Mouse (Mus musculus): ENCODE measurements around the gene Etv3. TPM values are rescaled to one million over a fixed set of nuclear protein-coding genes. Genes with fewer than 3 reads are reported as not detected.
"Not testable (repeated sequence)": the region's sequence is repeated elsewhere in the genome, so short reads cannot be mapped to it uniquely, and the experiment has no call there.

The Etv3 gene
- polyA plus RNA-seq (2012; fragmentation: generic; extraction: Trizol), result 3.7 TPM
- long read RNA-seq, experiment 1, partial matches to known transcripts, result 0 of 1 reads
- long read RNA-seq, experiment 1, other reads (novel, unspliced or antisense), result 1 of 1 reads
- long read RNA-seq, experiment 2, full-length matches to known transcripts, result 6 of 11 reads
- long read RNA-seq, experiment 2, partial matches to known transcripts, result 4 of 11 reads
- long read RNA-seq, experiment 2, other reads (novel, unspliced or antisense), result 1 of 11 reads

DNA sequence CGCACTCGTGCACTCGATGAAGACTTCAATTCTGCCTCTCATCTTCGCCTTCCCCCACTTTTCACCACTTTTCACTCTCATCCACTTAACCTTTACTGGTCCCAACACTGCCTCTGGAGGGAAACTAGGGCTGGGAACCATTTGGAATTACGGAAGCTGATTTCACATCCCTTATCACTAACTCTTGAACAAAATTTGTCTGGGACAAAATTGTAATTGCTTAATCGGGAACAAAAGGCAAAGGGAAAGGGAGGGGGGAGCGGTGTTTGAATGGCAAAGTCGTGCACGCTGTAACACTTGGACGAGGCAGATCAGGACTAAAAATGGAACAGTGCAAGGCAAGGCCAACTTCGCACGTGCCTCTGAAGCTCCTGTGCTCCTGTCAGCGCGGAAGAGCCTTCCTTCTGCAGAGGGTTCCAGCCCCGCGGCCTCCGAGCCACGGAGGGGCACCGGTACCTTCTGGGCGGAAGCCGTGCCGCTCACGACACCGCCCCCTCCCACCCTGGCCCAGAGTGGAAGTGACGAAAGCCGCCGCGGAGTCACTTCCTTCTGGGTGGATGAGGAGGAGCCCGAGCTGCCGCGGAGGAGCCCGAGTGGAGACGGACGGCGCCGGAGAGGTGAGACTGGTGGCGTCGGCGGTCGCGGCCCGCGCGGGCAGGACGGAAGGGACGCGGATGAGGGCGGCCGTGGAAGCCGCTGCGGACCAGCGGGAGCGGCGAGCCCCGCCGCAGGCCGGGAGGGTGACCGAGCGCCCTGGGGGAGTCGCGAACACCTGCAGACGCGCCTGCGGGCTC, at the start of gene Etv3:
Gene Etv3, plus strand, starts transcription at position 365 of the 794 bp plus-strand sequence.
- peak within 1 kb of the TSS; percentile 88 for H3ac ChIP-seq (ENCODE audit: control insufficient read depth, insufficient read length, low read depth)
- H3K36me3 ChIP-seq (ENCODE audit: control insufficient read depth, insufficient read depth), result peaks cover 16% of the 10 kb centered on the region
- H3K27me3 ChIP-seq (ENCODE audit: control insufficient read depth, insufficient read depth, insufficient read length), result peaks cover 4% of the 10 kb centered on the region
- peaks cover 19% of the 10 kb centered on the region for H3K79me2 ChIP-seq (ENCODE audit: control insufficient read depth, insufficient read depth)
- H3K79me3 ChIP-seq (ENCODE audit: low read depth), result peaks cover 14% of the 10 kb centered on the region
- no peak for TF ChIP-seq MAX (IDR thresholded peaks at IDR 0.05)
- TF ChIP-seq MYOD1 (IDR thresholded peaks at IDR 0.05; ENCODE audit: control insufficient read depth, insufficient read length, low read depth), result no peak
- no peak for TF ChIP-seq MYOG (IDR thresholded peaks at IDR 0.05; ENCODE audit: control insufficient read depth, extremely low read depth, insufficient read length)
- no peak for TF ChIP-seq FOSL1 (IDR thresholded peaks at IDR 0.05; ENCODE audit: insufficient read depth, low read length, poor library complexity, severe bottlenecking)
- TF ChIP-seq CTCF (IDR thresholded peaks at IDR 0.05; ENCODE audit: control insufficient read depth, insufficient read depth, insufficient read length), result no peak
- TF ChIP-seq CEBPB (IDR thresholded peaks at IDR 0.05; ENCODE audit: low read depth), result no peak
- TF ChIP-seq USF1 (IDR thresholded peaks at IDR 0.05; ENCODE audit: low read depth), result no peak
- peak within 1 kb of the TSS; percentile 89 for H3K4me3 ChIP-seq (ENCODE audit: insufficient read depth, poor library complexity, severe bottlenecking)

- not testable (repeated sequence) for H3K4me3 ChIP-seq (ENCODE audit: insufficient read depth, poor library complexity, severe bottlenecking); H3K79me3 ChIP-seq (ENCODE audit: low read depth); H3K36me3 ChIP-seq (ENCODE audit: control insufficient read depth, insufficient read depth); H3K27me3 ChIP-seq (ENCODE audit: control insufficient read depth, insufficient read depth, insufficient read length); H3ac ChIP-seq (ENCODE audit: control insufficient read depth, insufficient read length, low read depth); H3K79me2 ChIP-seq (ENCODE audit: control insufficient read depth, insufficient read depth)
Observed at GRCm38 (mm10) chr3:87477948-87478347, 47.3 kb upstream of the Etv3 start.

DNA sequence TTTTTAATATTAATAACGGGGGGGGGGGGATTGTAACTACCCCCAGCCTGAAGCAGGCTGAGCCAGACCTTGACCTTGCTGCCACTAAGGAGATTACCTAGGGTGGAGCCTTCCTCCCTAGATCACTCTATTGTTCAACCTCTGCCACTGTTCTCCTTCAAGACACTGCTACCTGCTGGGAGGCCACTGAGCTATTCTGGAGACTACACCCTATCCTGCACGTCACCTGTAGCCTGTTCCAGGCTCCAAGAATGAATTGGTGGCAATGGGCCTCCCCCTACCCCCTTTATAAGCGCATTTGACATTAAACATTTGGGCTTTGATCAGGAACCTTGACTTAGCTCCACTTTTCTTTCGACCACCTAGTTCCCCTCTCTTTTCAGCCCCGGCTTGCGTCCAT, 46.6 kb upstream of the Etv3 start:
- H3ac ChIP-seq (ENCODE audit: control insufficient read depth, insufficient read length, low read depth); H3K79me2 ChIP-seq (ENCODE audit: control insufficient read depth, insufficient read depth); H3K36me3 ChIP-seq (ENCODE audit: control insufficient read depth, insufficient read depth); H3K4me3 ChIP-seq (ENCODE audit: insufficient read depth, poor library complexity, severe bottlenecking); H3K79me3 ChIP-seq (ENCODE audit: low read depth); H3K27me3 ChIP-seq (ENCODE audit: control insufficient read depth, insufficient read depth, insufficient read length): not testable (repeated sequence)

DNA sequence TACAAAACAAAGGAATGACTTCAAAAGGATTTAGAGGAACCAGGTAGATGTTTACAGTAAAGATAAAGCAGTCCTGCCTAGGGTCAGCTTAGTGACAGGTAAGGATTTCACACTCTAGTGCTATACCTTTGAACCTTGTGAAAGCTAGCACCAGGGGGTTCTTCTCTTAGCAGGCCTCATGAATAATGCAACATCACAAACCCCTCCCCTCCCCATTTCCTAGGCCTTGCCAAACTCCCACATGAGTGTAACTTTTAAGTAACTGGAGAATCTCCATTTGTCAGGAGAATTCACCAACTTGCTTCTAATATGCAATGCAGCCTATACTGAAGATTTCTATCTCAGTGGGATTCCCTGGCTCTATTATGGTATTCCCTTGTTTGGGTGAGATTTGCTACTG, 46.0 kb upstream of the Etv3 start:
- H3ac ChIP-seq (ENCODE audit: control insufficient read depth, insufficient read length, low read depth); H3K79me3 ChIP-seq (ENCODE audit: low read depth); H3K79me2 ChIP-seq (ENCODE audit: control insufficient read depth, insufficient read depth); H3K4me3 ChIP-seq (ENCODE audit: insufficient read depth, poor library complexity, severe bottlenecking); H3K36me3 ChIP-seq (ENCODE audit: control insufficient read depth, insufficient read depth); H3K27me3 ChIP-seq (ENCODE audit: control insufficient read depth, insufficient read depth, insufficient read length): not testable (repeated sequence)

DNA sequence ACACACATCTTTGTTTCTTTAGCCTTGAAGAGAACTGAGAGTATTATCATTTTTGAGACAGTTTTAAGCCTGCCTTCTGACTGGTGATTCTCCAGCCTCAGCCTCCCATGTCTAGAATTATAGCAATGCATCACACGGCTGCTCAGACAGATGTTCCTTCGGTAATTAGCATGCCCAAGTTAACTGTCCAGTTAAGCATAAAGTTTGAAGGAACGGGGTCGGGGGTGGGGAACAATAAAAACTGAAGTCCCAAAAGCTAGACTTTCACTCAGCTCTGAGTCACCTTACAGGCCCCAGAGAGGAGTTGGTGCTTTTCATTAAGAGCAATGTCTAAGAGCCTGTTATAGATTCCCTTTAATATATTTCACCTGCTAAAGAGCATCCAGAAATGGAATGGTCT, 37.8 kb upstream of the Etv3 start:
- no peak overlapping the region for H3ac ChIP-seq (ENCODE audit: control insufficient read depth, insufficient read length, low read depth)
- H3K36me3 ChIP-seq (ENCODE audit: control insufficient read depth, insufficient read depth), result no peaks in the 10 kb centered on the region
- H3K79me3 ChIP-seq (ENCODE audit: low read depth), result no peaks in the 10 kb centered on the region
- H3K79me2 ChIP-seq (ENCODE audit: control insufficient read depth, insufficient read depth), result no peaks in the 10 kb centered on the region
- no peak overlapping the region for H3K4me3 ChIP-seq (ENCODE audit: insufficient read depth, poor library complexity, severe bottlenecking)
- H3K27me3 ChIP-seq (ENCODE audit: control insufficient read depth, insufficient read depth, insufficient read length), result no peaks in the 10 kb centered on the region
- no peak for TF ChIP-seq CTCF (IDR thresholded peaks at IDR 0.05; ENCODE audit: control insufficient read depth, insufficient read depth, insufficient read length)
- no peak for TF ChIP-seq CEBPB (IDR thresholded peaks at IDR 0.05; ENCODE audit: low read depth)
- no peak for TF ChIP-seq FOSL1 (IDR thresholded peaks at IDR 0.05; ENCODE audit: insufficient read depth, low read length, poor library complexity, severe bottlenecking)
- TF ChIP-seq USF1 (IDR thresholded peaks at IDR 0.05; ENCODE audit: low read depth), result no peak
- TF ChIP-seq MAX (IDR thresholded peaks at IDR 0.05), result no peak
- TF ChIP-seq MYOG (IDR thresholded peaks at IDR 0.05; ENCODE audit: control insufficient read depth, extremely low read depth, insufficient read length), result no peak
- no peak for TF ChIP-seq MYOD1 (IDR thresholded peaks at IDR 0.05; ENCODE audit: control insufficient read depth, insufficient read length, low read depth)

- Histone ChIP-seq H3K36me3 (ENCODE audit: control insufficient read depth, insufficient read depth) (no peaks in the 10 kb centered on the region), H3ac (ENCODE audit: control insufficient read depth, insufficient read length, low read depth) (no peak overlapping the region), H3K79me2 (ENCODE audit: control insufficient read depth, insufficient read depth) (no peaks in the 10 kb centered on the region), H3K79me3 (ENCODE audit: low read depth) (no peaks in the 10 kb centered on the region), H3K27me3 (ENCODE audit: control insufficient read depth, insufficient read depth, insufficient read length) (no peaks in the 10 kb centered on the region), H3K4me3 (ENCODE audit: insufficient read depth, poor library complexity, severe bottlenecking) (no peak overlapping the region)
- no peak for TF ChIP-seq MYOG (IDR thresholded peaks at IDR 0.05; ENCODE audit: control insufficient read depth, extremely low read depth, insufficient read length)
- no peak for TF ChIP-seq CTCF (IDR thresholded peaks at IDR 0.05; ENCODE audit: control insufficient read depth, insufficient read depth, insufficient read length)
- TF ChIP-seq MAX (IDR thresholded peaks at IDR 0.05), result no peak
- TF ChIP-seq CEBPB (IDR thresholded peaks at IDR 0.05; ENCODE audit: low read depth), result no peak
- no peak for TF ChIP-seq USF1 (IDR thresholded peaks at IDR 0.05; ENCODE audit: low read depth)
- no peak for TF ChIP-seq FOSL1 (IDR thresholded peaks at IDR 0.05; ENCODE audit: insufficient read depth, low read length, poor library complexity, severe bottlenecking)
Observed at GRCm38 (mm10) chr3:87487911-87488310, 37.3 kb upstream of the Etv3 start.

All from C2C12 (cell line).